Mouse (Mus musculus): ENCODE measurements at regions not wholly inside any gene's neighbourhood (a gene's known extent, or its start where the extent isn't known, plus 50 kb on each side); places are given as distances from the start of the nearest gene placed in this dataset.
A peak's percentile ranks its signal among the peaks of the same experiment; 100 is the strongest.

- 94% methylated on average over 3 of the region's 3 CpGs for WGBS
- Histone ChIP-seq H3K4me3 (no peak overlapping the region), H3K4me2 (replicated peaks) (no peak overlapping the region), H3K27ac (replicated peaks) (no peak overlapping the region), H3K9ac (replicated peaks) (no peak overlapping the region), H3K9me3 (no peaks in the 10 kb centered on the region), H3K27me3 (no peaks in the 10 kb centered on the region), H3K36me3 (no peaks in the 10 kb centered on the region), H3K4me1 (no peaks in the 10 kb centered on the region)
- no peak for ATAC-seq (replicated peaks)
Observed at GRCm38 (mm10) chr16:42675031-42675430, 200.7 kb upstream of the Zbtb20 start.

- H3K4me2 ChIP-seq (replicated peaks), result no peak overlapping the region
- H3K4me3 ChIP-seq, result no peak overlapping the region
- no peak overlapping the region for H3K9ac ChIP-seq (replicated peaks)
- H3K36me3 ChIP-seq, result no peaks in the 10 kb centered on the region
- no peaks in the 10 kb centered on the region for H3K4me1 ChIP-seq
- H3K9me3 ChIP-seq, result no peaks in the 10 kb centered on the region
- H3K27ac ChIP-seq (replicated peaks), result no peak overlapping the region
- no peaks in the 10 kb centered on the region for H3K27me3 ChIP-seq
- WGBS, result 36% methylated on average over 3 of the region's 3 CpGs
- peak; percentile 55; the same call in 1 of the 2 replicates for ATAC-seq (replicated peaks)
Observed at GRCm38 (mm10) chr16:42666601-42667000, 209.1 kb upstream of the Zbtb20 start.

GRCm38 (mm10) chr16:42651904-42652732, 223.6 kb upstream of the Zbtb20 start:
- no peak overlapping the region for H3K4me3 ChIP-seq
- H3K36me3 ChIP-seq, result no peaks in the 10 kb centered on the region
- no peaks in the 10 kb centered on the region for H3K4me1 ChIP-seq
- no peak overlapping the region; the same call in 1 of the 2 replicates for H3K27ac ChIP-seq (replicated peaks)
- H3K9me3 ChIP-seq, result no peaks in the 10 kb centered on the region
- H3K4me2 ChIP-seq (replicated peaks), result no peak overlapping the region
- ATAC-seq (replicated peaks), result no peak
- H3K9ac ChIP-seq (replicated peaks), result no peak overlapping the region
- 81% methylated on average over 10 of the region's 10 CpGs for WGBS
- no peaks in the 10 kb centered on the region for H3K27me3 ChIP-seq

GRCm38 (mm10) chr16:42649767-42650166, 225.9 kb upstream of the Zbtb20 start:
- no peaks in the 10 kb centered on the region for H3K27me3 ChIP-seq
- H3K4me1 ChIP-seq, result no peaks in the 10 kb centered on the region
- ATAC-seq (replicated peaks), result no peak
- no peak overlapping the region for H3K4me2 ChIP-seq (replicated peaks)
- H3K36me3 ChIP-seq, result no peaks in the 10 kb centered on the region
- no peaks in the 10 kb centered on the region for H3K9me3 ChIP-seq
- no peak overlapping the region for H3K4me3 ChIP-seq
- H3K9ac ChIP-seq (replicated peaks), result no peak overlapping the region
- WGBS, result 69% methylated on average over 5 of the region's 5 CpGs
- H3K27ac ChIP-seq (replicated peaks), result no peak overlapping the region

GRCm38 (mm10) chr16:42648531-42649142, 227.0 kb upstream of the Zbtb20 start:
- WGBS, result 90% methylated on average over 5 of the region's 5 CpGs
- Histone ChIP-seq H3K36me3 (no peaks in the 10 kb centered on the region), H3K4me3 (no peak overlapping the region), H3K9ac (replicated peaks) (no peak overlapping the region), H3K9me3 (no peaks in the 10 kb centered on the region), H3K27me3 (no peaks in the 10 kb centered on the region), H3K27ac (replicated peaks) (no peak overlapping the region), H3K4me1 (no peaks in the 10 kb centered on the region), H3K4me2 (replicated peaks) (no peak overlapping the region)
- ATAC-seq (replicated peaks), result no peak

DNA sequence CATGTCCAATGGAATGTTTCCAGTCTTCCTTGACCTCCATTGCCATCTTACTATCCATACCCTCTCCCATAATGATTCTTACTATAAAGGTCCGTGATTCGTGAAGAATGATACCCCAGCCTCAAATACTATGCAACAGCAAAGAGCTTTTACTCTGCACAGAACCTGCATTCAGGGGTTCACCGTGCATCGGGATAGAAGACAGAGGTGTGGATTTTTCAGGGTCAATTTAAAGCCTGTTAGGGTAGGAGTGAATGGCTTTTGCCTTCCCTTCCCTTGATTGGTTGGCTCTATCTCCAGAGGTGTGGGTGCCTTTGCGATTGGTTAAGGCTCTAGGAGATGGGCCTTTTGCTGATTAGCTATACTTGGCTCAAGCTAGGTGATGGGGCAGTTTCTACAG, 227.9 kb upstream of the Zbtb20 start:
- WGBS, result 96% methylated on average over 5 of the region's 5 CpGs
- no peak for ATAC-seq (replicated peaks)
- H3K9me3 ChIP-seq, result no peaks in the 10 kb centered on the region
- no peak overlapping the region for H3K4me2 ChIP-seq (replicated peaks)
- H3K9ac ChIP-seq (replicated peaks), result no peak overlapping the region
- H3K4me1 ChIP-seq, result no peaks in the 10 kb centered on the region
- no peaks in the 10 kb centered on the region for H3K36me3 ChIP-seq
- H3K27me3 ChIP-seq, result no peaks in the 10 kb centered on the region
- no peak overlapping the region for H3K4me3 ChIP-seq
- no peak overlapping the region for H3K27ac ChIP-seq (replicated peaks)

- Histone ChIP-seq H3K27me3 (no peaks in the 10 kb centered on the region), H3K4me1 (no peaks in the 10 kb centered on the region), H3K4me3 (no peak overlapping the region), H3K9me3 (no peaks in the 10 kb centered on the region), H3K27ac (replicated peaks) (no peak overlapping the region), H3K9ac (replicated peaks) (no peak overlapping the region), H3K4me2 (replicated peaks) (no peak overlapping the region), H3K36me3 (no peaks in the 10 kb centered on the region)
- no peak for ATAC-seq (replicated peaks)
- WGBS, result 87% methylated on average over 3 of the region's 3 CpGs
Observed at GRCm38 (mm10) chr16:42635766-42636165, 239.9 kb upstream of the Zbtb20 start.

GRCm38 (mm10) chr16:42627675-42628074, 248.0 kb upstream of the Zbtb20 start:
- Histone ChIP-seq H3K9me3 (no peaks in the 10 kb centered on the region), H3K36me3 (no peaks in the 10 kb centered on the region), H3K27ac (replicated peaks) (no peak overlapping the region), H3K4me3 (no peak overlapping the region), H3K4me2 (replicated peaks) (no peak overlapping the region), H3K4me1 (no peaks in the 10 kb centered on the region), H3K27me3 (no peaks in the 10 kb centered on the region), H3K9ac (replicated peaks) (no peak overlapping the region)
- ATAC-seq (replicated peaks), result no peak
- 29% methylated on average over 3 of the region's 3 CpGs for WGBS

GRCm38 (mm10) chr16:42615920-42616319, 259.8 kb upstream of the Zbtb20 start:
- peak overlapping the region; percentile 48; the same call in 1 of the 2 replicates for H3K27ac ChIP-seq (replicated peaks)
- ATAC-seq (replicated peaks), result peak; percentile 95

DNA sequence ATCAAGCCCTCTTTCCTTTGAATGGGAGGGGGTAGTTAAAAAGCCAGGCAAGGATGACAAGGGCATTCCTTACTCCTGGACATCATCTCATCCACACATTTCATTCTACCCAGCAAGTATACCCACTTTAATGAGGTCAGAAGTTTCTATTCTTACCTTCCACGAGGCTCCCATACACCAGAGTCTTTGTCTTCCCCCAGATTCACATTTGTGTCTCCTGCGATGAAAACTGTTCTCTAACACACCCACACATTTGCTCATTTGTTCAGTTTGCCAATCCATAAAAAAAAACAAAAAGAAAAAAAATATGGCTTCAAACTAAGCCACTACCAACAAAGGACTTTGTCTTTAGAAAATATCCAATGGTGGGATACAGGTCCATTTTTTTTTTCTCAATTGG, 263.7 kb upstream of the Zbtb20 start:
- no peaks in the 10 kb centered on the region for H3K27me3 ChIP-seq
- WGBS, result 68% methylated on average over 2 of the region's 2 CpGs
- H3K4me3 ChIP-seq, result no peak overlapping the region

More at GRCm38 (mm10) chr16:42615920-42616319, 259.8 kb upstream of the Zbtb20 start:
- Histone ChIP-seq H3K4me1 (peaks cover 3% of the 10 kb centered on the region; the same call in 1 of the 2 replicates), H3K36me3 (no peaks in the 10 kb centered on the region), H3K9me3 (no peaks in the 10 kb centered on the region), H3K4me3 (no peak overlapping the region), H3K27me3 (no peaks in the 10 kb centered on the region), H3K4me2 (replicated peaks) (no peak overlapping the region), H3K9ac (replicated peaks) (no peak overlapping the region)
- 58% methylated on average over 3 of the region's 3 CpGs for WGBS

DNA sequence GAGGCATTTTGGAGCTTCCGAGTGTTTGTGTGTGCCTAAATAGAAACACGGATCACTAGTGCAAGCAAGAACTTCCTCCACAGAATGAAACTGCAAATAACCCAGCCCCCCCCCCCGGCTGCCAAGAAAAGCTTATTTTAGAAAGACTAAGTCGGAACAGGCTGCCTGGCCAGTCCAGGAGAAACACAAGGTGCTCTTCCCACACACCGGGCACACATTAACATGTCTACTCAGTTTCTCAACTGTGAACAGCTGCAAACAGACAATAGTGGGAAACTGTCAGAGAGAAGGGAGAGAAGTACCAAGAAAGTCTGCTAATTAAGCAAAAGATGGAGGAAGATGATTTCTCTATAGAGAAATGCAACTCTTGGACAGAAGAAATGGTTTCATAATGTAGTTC, 267.3 kb upstream of the Zbtb20 start:
- no peak for ATAC-seq (replicated peaks)
- WGBS, result 70% methylated on average over 5 of the region's 5 CpGs
- Histone ChIP-seq H3K27ac (replicated peaks) (no peak overlapping the region), H3K9me3 (no peaks in the 10 kb centered on the region), H3K27me3 (no peaks in the 10 kb centered on the region), H3K4me2 (replicated peaks) (no peak overlapping the region), H3K4me1 (no peaks in the 10 kb centered on the region), H3K4me3 (no peak overlapping the region), H3K36me3 (no peaks in the 10 kb centered on the region), H3K9ac (replicated peaks) (no peak overlapping the region)

More for the DNA sequence above, 263.7 kb upstream of the Zbtb20 start:
- Histone ChIP-seq H3K9ac (replicated peaks) (no peak overlapping the region), H3K4me2 (replicated peaks) (no peak overlapping the region), H3K27ac (replicated peaks) (no peak overlapping the region), H3K9me3 (no peaks in the 10 kb centered on the region), H3K36me3 (no peaks in the 10 kb centered on the region), H3K4me1 (peaks cover 3% of the 10 kb centered on the region; the same call in 1 of the 2 replicates)
- no peak for ATAC-seq (replicated peaks)

DNA sequence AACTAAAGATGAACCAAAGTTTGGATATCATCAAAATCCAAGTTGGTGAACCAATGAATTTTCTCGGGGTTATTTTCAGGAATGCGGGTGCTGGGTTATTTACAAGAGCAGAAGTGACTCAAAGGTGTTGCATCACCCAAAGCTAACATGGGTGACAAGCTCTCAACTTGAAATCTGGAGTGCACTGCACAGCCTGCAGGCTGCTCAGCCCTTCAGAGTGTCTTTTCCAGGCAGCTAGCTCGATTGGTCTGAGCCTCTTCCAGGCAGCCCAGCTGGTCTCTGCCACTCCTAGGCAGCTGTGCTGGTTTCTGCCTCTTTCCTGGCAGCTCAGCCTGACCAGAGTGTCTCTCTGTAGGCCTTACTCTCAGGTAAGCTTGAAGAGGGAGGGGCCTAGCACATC, 251.9 kb upstream of the Gap43 start:
- ATAC-seq (replicated peaks), result no peak
- no peak overlapping the region for H3K4me3 ChIP-seq
- no peaks in the 10 kb centered on the region for H3K36me3 ChIP-seq
- H3K9me3 ChIP-seq, result no peaks in the 10 kb centered on the region
- H3K27ac ChIP-seq (replicated peaks), result no peak overlapping the region
- H3K4me2 ChIP-seq (replicated peaks), result no peak overlapping the region
- no peak overlapping the region for H3K9ac ChIP-seq (replicated peaks)
- H3K27me3 ChIP-seq, result no peaks in the 10 kb centered on the region
- H3K4me1 ChIP-seq, result no peaks in the 10 kb centered on the region
- 74% methylated on average over 3 of the region's 3 CpGs for WGBS
